Mouse (Mus musculus): ENCODE results near the gene Unc13b.
"Not testable (repeated sequence)": the region's sequence is repeated elsewhere in the genome, so short reads cannot be mapped to it uniquely, and the experiment has no call there.

The Unc13b gene

GRCm38 (mm10) chr4:43091183-43091582 is 32.4 kb downstream of the Unc13b start:
- DNase-seq (ENCODE audit: low spot score) = no peak

- no peak for DNase-seq (ENCODE audit: low spot score)
These were observed 54.7 kb downstream of the Unc13b start for GRCm38 (mm10) chr4:43113491-43113890.

GRCm38 (mm10) chr4:43114512-43114911 is 55.8 kb downstream of the Unc13b start:
- DNase-seq (ENCODE audit: low spot score) = no peak

GRCm38 (mm10) chr4:43114946-43115345 is 56.2 kb downstream of the Unc13b start:
- no peak for DNase-seq (ENCODE audit: low spot score)

- no peak for DNase-seq (ENCODE audit: low spot score)
These were observed 57.5 kb downstream of the Unc13b start for GRCm38 (mm10) chr4:43116249-43116648.

GRCm38 (mm10) chr4:43129750-43130149 is 71.0 kb downstream of the Unc13b start:
- no peak for DNase-seq (ENCODE audit: low spot score)

- DNase-seq (ENCODE audit: low spot score) = no peak
These were observed 83.9 kb downstream of the Unc13b start for GRCm38 (mm10) chr4:43142610-43143009.

- not testable (repeated sequence) for DNase-seq (ENCODE audit: low spot score)
These were observed 93.7 kb downstream of the Unc13b start for GRCm38 (mm10) chr4:43152413-43152812.

- no peak for DNase-seq (ENCODE audit: low spot score)
These were observed 101.3 kb downstream of the Unc13b start for GRCm38 (mm10) chr4:43160045-43160444.

- DNase-seq (ENCODE audit: low spot score) = no peak
These were observed 102.4 kb downstream of the Unc13b start for GRCm38 (mm10) chr4:43161124-43161657.

- DNase-seq (ENCODE audit: low spot score) = no peak
These were observed 104.5 kb downstream of the Unc13b start for GRCm38 (mm10) chr4:43163205-43163604.

GRCm38 (mm10) chr4:43165403-43166005 is 106.8 kb downstream of the Unc13b start:
- no peak for DNase-seq (ENCODE audit: low spot score)

GRCm38 (mm10) chr4:43170028-43170427 is 111.3 kb downstream of the Unc13b start:
- DNase-seq (ENCODE audit: low spot score) = no peak

GRCm38 (mm10) chr4:43177126-43177525 is 118.4 kb downstream of the Unc13b start:
- no peak for DNase-seq (ENCODE audit: low spot score)

- no peak for DNase-seq (ENCODE audit: low spot score)
These were observed 123.9 kb downstream of the Unc13b start for GRCm38 (mm10) chr4:43182474-43183168.

GRCm38 (mm10) chr4:43187439-43187838 is 128.7 kb downstream of the Unc13b start:
- no peak for DNase-seq (ENCODE audit: low spot score)

GRCm38 (mm10) chr4:43189381-43189780 is 130.6 kb downstream of the Unc13b start:
- DNase-seq (ENCODE audit: low spot score) = no peak

- DNase-seq (ENCODE audit: low spot score) = no peak
These were observed 146.2 kb downstream of the Unc13b start for GRCm38 (mm10) chr4:43204946-43205345.

GRCm38 (mm10) chr4:43205571-43205970 is 146.8 kb downstream of the Unc13b start:
- DNase-seq (ENCODE audit: low spot score) = no peak

- DNase-seq (ENCODE audit: low spot score) = no peak
These were observed 148.2 kb downstream of the Unc13b start for GRCm38 (mm10) chr4:43206989-43207388.

GRCm38 (mm10) chr4:43209081-43209579 is 150.4 kb downstream of the Unc13b start:
- DNase-seq (ENCODE audit: low spot score) = no peak

GRCm38 (mm10) chr4:43209673-43210072 is 150.9 kb downstream of the Unc13b start:
- no peak for DNase-seq (ENCODE audit: low spot score)

- DNase-seq (ENCODE audit: low spot score) = no peak
These were observed 157.7 kb downstream of the Unc13b start for GRCm38 (mm10) chr4:43216491-43216890.
